Mouse (Mus musculus): ENCODE results near the gene Bhmt. TPM values are rescaled to one million over a fixed set of nuclear protein-coding genes. Genes with fewer than 3 reads are reported as not detected.
A peak's percentile ranks its signal among the peaks of the same experiment; 100 is the strongest.

Gene Bhmt
- polyA plus RNA-seq, 2 experiments = 24.5 to 71.1 TPM

- WGBS (ENCODE audit: insufficient replicate concordance) = 51% methylated on average over 19 of the region's 19 CpGs
Measured at GRCm38 (mm10) chr13:93612660-93613607, 24.8 kb downstream of the Bhmt start.

GRCm38 (mm10) chr13:93608476-93608875 is 29.3 kb downstream of the Bhmt start:
- H3K9me3 ChIP-seq (ENCODE audit: control insufficient read depth, low read length) = no peaks in the 10 kb centered on the region
- no peaks in the 10 kb centered on the region for H3K27me3 ChIP-seq (ENCODE audit: control insufficient read depth, insufficient read depth, low read length)
- H3K4me1 ChIP-seq (replicated peaks; ENCODE audit: control insufficient read depth in 2 of 2, insufficient read depth in 2 of 2, low read length in 1 of 2) = no peaks in the 10 kb centered on the region
- no peak overlapping the region for H3K4me2 ChIP-seq (ENCODE audit: low read depth)
- H3K36me3 ChIP-seq (replicated peaks; ENCODE audit: control insufficient read depth, insufficient read depth, low read depth) = no peaks in the 10 kb centered on the region
- H3K4me3 ChIP-seq (ENCODE audit: insufficient read depth in 1 of 2, low read depth in 2 of 2, low read length in 2 of 2) = no peak overlapping the region
- TF ChIP-seq EP300 (IDR thresholded peaks at IDR 0.05; ENCODE audit: low read depth) = no peak
- no peak for TF ChIP-seq CTCF (IDR thresholded peaks at IDR 0.05; ENCODE audit: low read depth)
- 62% methylated on average over 2 of the region's 2 CpGs for WGBS (ENCODE audit: insufficient replicate concordance)
- ATAC-seq (ENCODE audit: insufficient read depth) (no peak), DNase-seq (ENCODE audit: low read depth in 3 of 3, low spot score in 3 of 3) (no peak)
- H3K9ac ChIP-seq (replicated peaks) = no peak overlapping the region
- no peak overlapping the region for H3K27ac ChIP-seq

More at GRCm38 (mm10) chr13:93612660-93613607, 24.8 kb downstream of the Bhmt start:
- ATAC-seq (ENCODE audit: insufficient read depth) (no peak), DNase-seq (ENCODE audit: low read depth in 3 of 3, low spot score in 3 of 3) (peak; percentile 13 to 35 (median 16))
- Histone ChIP-seq H3K4me3 (ENCODE audit: insufficient read depth in 1 of 2, low read depth in 2 of 2, low read length in 2 of 2) (no peak overlapping the region), H3K4me2 (ENCODE audit: low read depth) (no peak overlapping the region), H3K27ac (no peak overlapping the region), H3K27me3 (ENCODE audit: control insufficient read depth, insufficient read depth, low read length) (no peaks in the 10 kb centered on the region), H3K4me1 (replicated peaks; ENCODE audit: control insufficient read depth in 2 of 2, insufficient read depth in 2 of 2, low read length in 1 of 2) (no peaks in the 10 kb centered on the region), H3K36me3 (replicated peaks; ENCODE audit: control insufficient read depth, insufficient read depth, low read depth) (no peaks in the 10 kb centered on the region), H3K9me3 (ENCODE audit: control insufficient read depth, low read length) (no peaks in the 10 kb centered on the region), H3K9ac (replicated peaks) (no peak overlapping the region)
- peak; percentile 78 for TF ChIP-seq CTCF (IDR thresholded peaks at IDR 0.05; ENCODE audit: low read depth)
- no peak for TF ChIP-seq EP300 (IDR thresholded peaks at IDR 0.05; ENCODE audit: low read depth)

GRCm38 (mm10) chr13:93607701-93608100 is 30.1 kb downstream of the Bhmt start:
- Histone ChIP-seq H3K27me3 (ENCODE audit: control insufficient read depth, insufficient read depth, low read length) (no peaks in the 10 kb centered on the region), H3K4me1 (replicated peaks; ENCODE audit: control insufficient read depth in 2 of 2, insufficient read depth in 2 of 2, low read length in 1 of 2) (no peaks in the 10 kb centered on the region), H3K9ac (replicated peaks) (no peak overlapping the region), H3K4me3 (ENCODE audit: insufficient read depth in 1 of 2, low read depth in 2 of 2, low read length in 2 of 2) (no peak overlapping the region), H3K4me2 (ENCODE audit: low read depth) (no peak overlapping the region), H3K27ac (no peak overlapping the region), H3K36me3 (replicated peaks; ENCODE audit: control insufficient read depth, insufficient read depth, low read depth) (no peaks in the 10 kb centered on the region), H3K9me3 (ENCODE audit: control insufficient read depth, low read length) (no peaks in the 10 kb centered on the region)
- DNase-seq (ENCODE audit: low read depth in 3 of 3, low spot score in 3 of 3) (no peak), ATAC-seq (ENCODE audit: insufficient read depth) (no peak)
- TF ChIP-seq EP300 (IDR thresholded peaks at IDR 0.05; ENCODE audit: low read depth) (no peak), CTCF (IDR thresholded peaks at IDR 0.05; ENCODE audit: low read depth) (no peak)
- WGBS (ENCODE audit: insufficient replicate concordance) = 66% methylated on average over 3 of the region's 3 CpGs

GRCm38 (mm10) chr13:93606868-93607578 is 30.7 kb downstream of the Bhmt start:
- no peak for ATAC-seq (ENCODE audit: insufficient read depth)

GRCm38 (mm10) chr13:93604698-93605097 is 33.1 kb downstream of the Bhmt start:
- Histone ChIP-seq H3K27ac (no peak overlapping the region), H3K9me3 (ENCODE audit: control insufficient read depth, low read length) (no peaks in the 10 kb centered on the region), H3K36me3 (replicated peaks; ENCODE audit: control insufficient read depth, insufficient read depth, low read depth) (no peaks in the 10 kb centered on the region), H3K27me3 (ENCODE audit: control insufficient read depth, insufficient read depth, low read length) (no peaks in the 10 kb centered on the region), H3K4me3 (ENCODE audit: insufficient read depth in 1 of 2, low read depth in 2 of 2, low read length in 2 of 2) (no peak overlapping the region), H3K4me1 (replicated peaks; ENCODE audit: control insufficient read depth in 2 of 2, insufficient read depth in 2 of 2, low read length in 1 of 2) (no peaks in the 10 kb centered on the region), H3K4me2 (ENCODE audit: low read depth) (no peak overlapping the region), H3K9ac (replicated peaks) (no peak overlapping the region)
- DNase-seq (ENCODE audit: low read depth in 3 of 3, low spot score in 3 of 3) (no peak), ATAC-seq (ENCODE audit: insufficient read depth) (no peak)
- TF ChIP-seq EP300 (IDR thresholded peaks at IDR 0.05; ENCODE audit: low read depth) = no peak
- no peak for TF ChIP-seq CTCF (IDR thresholded peaks at IDR 0.05; ENCODE audit: low read depth)
- 68% methylated on average over 4 of the region's 4 CpGs for WGBS (ENCODE audit: insufficient replicate concordance)

More at GRCm38 (mm10) chr13:93606868-93607578, 30.7 kb downstream of the Bhmt start:
- WGBS (ENCODE audit: insufficient replicate concordance) = 71% methylated on average over 13 of the region's 13 CpGs
- H3K9me3 ChIP-seq (ENCODE audit: control insufficient read depth, low read length) = no peaks in the 10 kb centered on the region
- H3K4me2 ChIP-seq (ENCODE audit: low read depth) = no peak overlapping the region
- no peak overlapping the region for H3K27ac ChIP-seq
- no peak for DNase-seq (ENCODE audit: low read depth in 3 of 3, low spot score in 3 of 3)
- no peaks in the 10 kb centered on the region for H3K36me3 ChIP-seq (replicated peaks; ENCODE audit: control insufficient read depth, insufficient read depth, low read depth)
- TF ChIP-seq CTCF (IDR thresholded peaks at IDR 0.05; ENCODE audit: low read depth) (no peak), EP300 (IDR thresholded peaks at IDR 0.05; ENCODE audit: low read depth) (no peak)
- H3K27me3 ChIP-seq (ENCODE audit: control insufficient read depth, insufficient read depth, low read length) = no peaks in the 10 kb centered on the region
- no peak overlapping the region for H3K9ac ChIP-seq (replicated peaks)
- no peak overlapping the region for H3K4me3 ChIP-seq (ENCODE audit: insufficient read depth in 1 of 2, low read depth in 2 of 2, low read length in 2 of 2)
- H3K4me1 ChIP-seq (replicated peaks; ENCODE audit: control insufficient read depth in 2 of 2, insufficient read depth in 2 of 2, low read length in 1 of 2) = no peaks in the 10 kb centered on the region
